Mouse (Mus musculus) lung, adult 2 months (tissue): ENCODE data around the gene Gm10226. TPM values are rescaled to one million over a fixed set of nuclear protein-coding genes. Genes with fewer than 3 reads are reported as not detected.
"Not testable (repeated sequence)": the region's sequence is repeated elsewhere in the genome, so short reads cannot be mapped to it uniquely, and the experiment has no call there.

Experiments
- DNase-seq: peaks from one replicate; pipeline ENCODE4 v3.0.0; 2022
- H3K4me1 ChIP-seq: fragments of 200-500 bp; 2 replicates; pipeline ENCODE4 v1.6.1; 2011; ENCODE audit warnings: low read length; ENCODE audit not compliant: control insufficient read depth, insufficient read depth
- H3K4me3 ChIP-seq: fragments of 200-500 bp; replicated peaks from 2 replicates; pipeline ENCODE3; 2011; ENCODE audit warnings: low read depth, mild to moderate bottlenecking, control low read depth, low read length; ENCODE audit errors: extremely low read depth
- CTCF ChIP-seq: fragments of 200-500 bp; IDR thresholded peaks from 2 replicates; pipeline ENCODE4 v1.5.1; 2011; ENCODE audit warnings: mild to moderate bottlenecking, low read length, control low read depth; ENCODE audit not compliant: insufficient read depth
- POLR2A ChIP-seq: fragments of 200-500 bp; IDR thresholded peaks from 2 replicates; pipeline ENCODE4 v1.6.1; 2011; ENCODE audit warnings: low read depth, mild to moderate bottlenecking, control low read depth, low read length, borderline replicate concordance; ENCODE audit errors: extremely low read depth
- WGBS: fragments of 180-500 bp; shearing (Covaris S2); methylation state at CpG from one replicate; pipeline ENCODE4 v1.1.7; 2018; 5-methylcytosine and 5-hydroxymethylcytosine counted together
- polyA plus RNA-seq: library from polyadenylated mRNA; depleted of rRNA; stranded (reverse); fragments of >200 nt; gene quantifications from 2 replicates; pipeline ENCODE4 v1.2.3, GENCODE M21; 2012; rRNA removed

Gm10226 gene
- polyA plus RNA-seq = not detected in 2 replicates

DNA sequence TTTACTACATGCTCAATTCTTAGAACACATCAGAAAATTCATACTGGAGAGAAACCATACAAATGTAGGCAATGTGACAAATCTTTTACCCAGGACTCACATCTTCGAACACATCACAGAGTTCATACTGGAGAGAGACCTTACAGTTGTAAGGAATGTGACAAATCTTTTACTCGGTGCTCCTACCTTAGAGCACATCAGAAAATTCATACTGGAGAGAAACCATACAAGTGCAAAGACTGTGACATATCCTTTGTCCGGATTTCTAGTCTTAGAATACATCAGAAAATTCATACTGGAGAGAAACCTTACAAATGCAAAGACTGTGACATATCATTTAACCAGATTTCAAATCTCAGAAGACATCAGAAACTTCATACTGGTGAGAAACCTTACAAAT, at the start of gene Gm10226:
Gene Gm10226 (plus strand): TSS at position 301 of the 400 bp plus-strand sequence.
- TF ChIP-seq CTCF (no peak), POLR2A (no peak)
- 90% methylated on average over 3 of the region's 3 CpGs for WGBS

GRCm38 (mm10) chr17:21648791-21649190, 42.9 kb upstream of the Gm10226 start:
- Histone ChIP-seq H3K4me3 (no peak overlapping the region), H3K4me1 (0 out of 2 replicates have a peak, but pooled peaks cover 2% of the 10 kb centered on the region)
- no peak for TF ChIP-seq POLR2A
- TF ChIP-seq CTCF = no peak
- no peak for DNase-seq
- 53% methylated on average over 3 of the region's 3 CpGs for WGBS

More for the DNA sequence above, at the start of gene Gm10226:
- Histone ChIP-seq H3K4me3 (no peak within 1 kb of the TSS), H3K4me1 (no peaks in the 10 kb centered on the region)
- no peak for DNase-seq

GRCm38 (mm10) chr17:21649936-21650335, 41.7 kb upstream of the Gm10226 start:
- H3K4me1 ChIP-seq = 0 out of 2 replicates have a peak, but pooled peaks cover 2% of the 10 kb centered on the region
- DNase-seq = no peak
- 11% methylated on average over 2 of the region's 2 CpGs for WGBS
- H3K4me3 ChIP-seq = no peak overlapping the region
- TF ChIP-seq CTCF (peak; percentile 12; the same call in 1 of the 2 replicates), POLR2A (no peak)

GRCm38 (mm10) chr17:21650364-21650907, 41.2 kb upstream of the Gm10226 start, which contains the start of gene Zfp983:
Gene Zfp983, plus strand, starts transcription at chr17:21650624.
- not testable (repeated sequence) for H3K4me1 ChIP-seq
- under 1% methylated on average over 17 of the region's 17 CpGs for WGBS
- DNase-seq = peak; percentile 71
- peak; percentile 50; the same call in 1 of the 2 replicates for TF ChIP-seq POLR2A
- H3K4me3 ChIP-seq = peak within 1 kb of the TSS; percentile 29

GRCm38 (mm10) chr17:21678826-21679225, 12.8 kb upstream of the Gm10226 start:
- H3K4me1 ChIP-seq, DNase-seq, H3K4me3 ChIP-seq: not testable (repeated sequence)
- WGBS = 12% methylated on average over 1 of the region's 1 CpGs

DNA sequence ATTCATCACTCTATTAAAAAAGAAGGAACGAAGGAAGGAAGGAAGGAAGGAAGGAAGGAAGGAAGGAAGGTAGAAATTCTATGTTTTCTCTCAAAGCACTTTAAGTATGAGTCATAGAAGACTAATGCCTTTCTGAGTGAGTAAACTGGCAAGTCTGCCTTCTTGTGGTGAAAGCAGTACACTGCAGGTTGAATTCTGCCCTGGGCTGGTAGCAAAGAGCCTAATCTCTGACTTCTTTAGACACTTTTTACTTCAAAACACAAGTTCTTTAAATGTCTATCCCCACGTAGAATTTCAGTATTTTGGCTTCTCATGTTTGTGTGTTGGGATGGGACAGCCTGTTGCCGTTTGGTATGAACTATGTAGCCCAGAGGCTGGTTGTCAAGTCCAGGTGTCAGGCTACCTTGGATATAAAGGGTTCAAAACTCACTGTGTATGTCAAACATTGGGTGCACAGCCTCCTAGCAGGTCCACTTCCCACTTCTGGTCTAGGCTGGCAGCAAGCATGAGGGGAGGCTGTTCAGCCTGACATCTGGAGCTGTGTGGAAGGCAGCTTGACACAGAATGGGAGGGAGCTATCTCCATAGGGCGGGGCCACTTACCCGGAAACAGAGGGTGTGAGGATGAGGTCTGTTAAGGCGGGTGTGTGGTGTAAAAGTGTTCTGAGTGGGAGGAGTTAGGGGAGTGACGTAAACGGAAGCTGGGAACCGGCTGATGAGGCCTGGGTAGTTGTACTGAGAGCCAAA, 12.2 kb upstream of the Gm10226 start:
- H3K4me1 ChIP-seq = peaks cover 3% of the 10 kb centered on the region; the same call in 1 of the 2 replicates
- 4% methylated on average over 9 of the region's 9 CpGs for WGBS
- peak overlapping the region; percentile 62 for H3K4me3 ChIP-seq
- DNase-seq = peak; percentile 86
- TF ChIP-seq CTCF = peak; percentile 42; the same call in 1 of the 2 replicates
- peak; percentile 29; the same call in 1 of the 2 replicates for TF ChIP-seq POLR2A

GRCm38 (mm10) chr17:21680019-21680376, 11.7 kb upstream of the Gm10226 start:
- not testable (repeated sequence) for H3K4me1 ChIP-seq, DNase-seq
- 0% methylated on average over 10 of the region's 10 CpGs for WGBS
- H3K4me3 ChIP-seq = peak overlapping the region; percentile 62
- TF ChIP-seq POLR2A = peak; percentile 27; the same call in 1 of the 2 replicates

GRCm38 (mm10) chr17:21693342-21693741, 1.7 kb downstream of the Gm10226 start:
- WGBS = 73% methylated on average over 3 of the region's 3 CpGs
- TF ChIP-seq CTCF = no peak
- no peak for DNase-seq
- Histone ChIP-seq H3K4me1 (no peaks in the 10 kb centered on the region), H3K4me3 (no peak overlapping the region)

DNA sequence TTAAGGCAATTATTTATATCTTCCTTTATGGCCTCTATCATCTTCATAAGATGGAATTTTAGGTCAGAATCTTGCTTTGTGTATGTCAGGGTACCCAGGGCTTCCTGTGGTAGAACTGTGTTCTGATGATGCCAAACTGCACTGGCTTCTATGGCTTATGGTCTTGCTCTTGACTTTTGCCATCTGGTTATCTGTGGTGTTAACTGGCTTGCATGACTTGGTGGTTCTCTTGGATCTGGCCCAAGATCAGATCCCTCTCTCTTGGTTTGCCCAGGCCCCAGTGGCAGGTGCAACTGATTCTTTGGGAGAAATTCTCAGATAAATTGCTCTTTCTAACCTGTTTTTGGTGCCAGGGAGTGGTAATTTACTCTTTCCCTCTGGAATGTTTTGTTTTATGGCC, 4.4 kb downstream of the Gm10226 start:
- TF ChIP-seq CTCF (no peak), POLR2A (no peak)
- Histone ChIP-seq H3K4me1 (no peaks in the 10 kb centered on the region), H3K4me3 (no peak overlapping the region)
- no peak for DNase-seq

- H3K4me1 ChIP-seq = no peaks in the 10 kb centered on the region
- WGBS = 37% methylated on average over 5 of the region's 5 CpGs
- no peak overlapping the region for H3K4me3 ChIP-seq
- DNase-seq = no peak
- TF ChIP-seq POLR2A (no peak), CTCF (no peak)
Measured at GRCm38 (mm10) chr17:21702281-21703240, 10.9 kb downstream of the Gm10226 start.
